ENCODE assay signal across 10 mouse cellular contexts in genomic region chr17:49690607-49691454, GRCm38 (mm10).
DNase-seq lines count a peak whose midpoint lies in the region; ATAC-seq and TF ChIP-seq lines count a peak whose summit lies in the region.
"Had no signal": no experiment of that assay in that cellular context is flagged by ENCODE, and none has a peak within 500 bp of the region (broad histone marks: within the 10 kb centered on the region; RNA-seq: fewer than 3 reads in every experiment).

No protein-coding gene starts in this region.

- in situ Hi-C loops in CH12.LX (cut with MboI; ENCODE audit: low pct_ligation_motif_present, low pct_unique_long_range_greater_than_20kb, low sequenced_read_pairs) = no loop called here

- dilution Hi-C loops in CH12.LX (cut with MboI; ENCODE audit: extremely low pct_ligation_motif_present, extremely low pct_unique_long_range_greater_than_20kb, low sequenced_read_pairs) = no loop called here

- H3K4me1 ChIP-seq in hindbrain, embryonic 14.5 days (replicated peaks; ENCODE audit: control insufficient read depth, insufficient read depth, low read length) = no peaks in the 10 kb centered on the region
- H3K4me1 ChIP-seq in hindbrain, embryonic 16.5 days (ENCODE audit: control insufficient read depth, insufficient read depth, low read depth, low read length) = no peaks in the 10 kb centered on the region
- no peaks in the 10 kb centered on the region for H3K4me1 ChIP-seq in CH12.LX (ENCODE audit: control insufficient read depth in 1 of 2, insufficient read depth in 2 of 2)
- H3K4me1 ChIP-seq in intestine, embryonic 14.5 days (replicated peaks; ENCODE audit: control insufficient read depth, insufficient read depth, low read length) = peaks cover 7% of the 10 kb centered on the region; the same call in 1 of the 2 replicates

- no peak overlapping the region for H3K4me3 ChIP-seq in hindbrain, embryonic 14.5 days (replicated peaks; ENCODE audit: low read length)
- no peak overlapping the region for H3K4me3 ChIP-seq in hindbrain, embryonic 16.5 days (ENCODE audit: low read length)
- no peak overlapping the region for H3K4me3 ChIP-seq in CH12.LX (replicated peaks in 1 of 3; ENCODE audit: low read depth in 2 of 3, low read length in 2 of 3, poor library complexity in 1 of 3)
- no peak overlapping the region for H3K4me3 ChIP-seq in intestine, embryonic 14.5 days (ENCODE audit: low read depth, low read length)

- H3K4me2 ChIP-seq in hindbrain, embryonic 14.5 days (replicated peaks) = no peak overlapping the region
- no peak overlapping the region for H3K4me2 ChIP-seq in hindbrain, embryonic 16.5 days (ENCODE audit: low read length)
- no peak overlapping the region for H3K4me2 ChIP-seq in CH12.LX (ENCODE audit: insufficient read depth, low read depth, poor library complexity, severe bottlenecking)
- no peak overlapping the region for H3K4me2 ChIP-seq in intestine, embryonic 14.5 days (ENCODE audit: low read length)

- peak; percentile 45 for DNase-seq in hindbrain, embryonic 14.5 days (ENCODE audit: low spot score)
- DNase-seq in CH12.LX (ENCODE audit: extremely low read depth) (peak; percentile 8), R1 (ENCODE audit: low read depth, low spot score) (peak; percentile 36)
- no peak for DNase-seq in intestine, embryonic 14.5 days (ENCODE audit: low spot score)
- no peak for DNase-seq in layer of hippocampus, adult 11-12 months (ENCODE audit: low spot score)
- DNase-seq in spleen, adult 18-20 months = no peak
- DNase-seq: gastrocnemius, postnatal 14 days had no signal

- no peaks in the 10 kb centered on the region for H3K36me3 ChIP-seq in hindbrain, embryonic 14.5 days (replicated peaks; ENCODE audit: control insufficient read depth, insufficient read depth)
- H3K36me3 ChIP-seq in hindbrain, embryonic 16.5 days (ENCODE audit: control insufficient read depth, insufficient read depth, low read length) = no peaks in the 10 kb centered on the region
- no peaks in the 10 kb centered on the region for H3K36me3 ChIP-seq in CH12.LX (replicated peaks in 1 of 2; ENCODE audit: control insufficient read depth in 1 of 2, insufficient read depth in 1 of 2, low read length in 1 of 2)
- H3K36me3 ChIP-seq in intestine, embryonic 14.5 days (ENCODE audit: control insufficient read depth, insufficient read depth, low read length) = no peaks in the 10 kb centered on the region

- no peak for ATAC-seq in hindbrain, embryonic 14.5 days (ENCODE audit: low FRiP score)
- no peak for ATAC-seq in hindbrain, embryonic 16.5 days
- ATAC-seq in intestine, embryonic 14.5 days (replicated peaks; ENCODE audit: low FRiP score, low TSS enrichment, low read depth) = 0 out of 2 replicates have a peak, but pooled peaks have one; percentile 70
- no peak for ATAC-seq in megakaryocyte, adult 5-6 weeks (ENCODE audit: poor library complexity, severe bottlenecking)

- no peaks in the 10 kb centered on the region for H3K9me3 ChIP-seq in hindbrain, embryonic 14.5 days (ENCODE audit: control insufficient read depth, low read length)
- H3K9me3 ChIP-seq in hindbrain, embryonic 16.5 days (ENCODE audit: control insufficient read depth, low read length) = no peaks in the 10 kb centered on the region
- H3K9me3 ChIP-seq in CH12.LX (replicated peaks; ENCODE audit: low read length) = no peaks in the 10 kb centered on the region
- no peaks in the 10 kb centered on the region for H3K9me3 ChIP-seq in intestine, embryonic 14.5 days (ENCODE audit: control insufficient read depth, low read length)

- no peaks in the 10 kb centered on the region for H3K79me2 ChIP-seq in CH12.LX (replicated peaks; ENCODE audit: control insufficient read depth, extremely low read depth, insufficient read depth, poor library complexity, severe bottlenecking)

- WGBS in hindbrain, embryonic 14.5 days = 46% methylated on average over 10 of the region's 10 CpGs
- WGBS in hindbrain, embryonic 16.5 days = 45% methylated on average over 10 of the region's 10 CpGs
- WGBS in intestine, embryonic 14.5 days = 51% methylated on average over 10 of the region's 10 CpGs

- TF ChIP-seq EP300 in CH12.LX (IDR thresholded peaks at IDR 0.05; ENCODE audit: low read length) = no peak

- no peak overlapping the region for H3K27ac ChIP-seq in hindbrain, embryonic 14.5 days
- no peak overlapping the region for H3K27ac ChIP-seq in hindbrain, embryonic 16.5 days (ENCODE audit: low read depth, low read length)
- no peak overlapping the region for H3K27ac ChIP-seq in CH12.LX (ENCODE audit: insufficient read depth, low read depth)
- peak overlapping the region; percentile 0; the same call in 1 of the 2 replicates for H3K27ac ChIP-seq in intestine, embryonic 14.5 days (ENCODE audit: low read depth)
- H3K27ac ChIP-seq: macrophage had no signal

- TF ChIP-seq RAD21 in CH12.LX (IDR thresholded peaks at IDR 0.05; ENCODE audit: low read depth, low read length) = no peak

- no peak for TF ChIP-seq POLR2A in CH12.LX (IDR thresholded peaks at IDR 0.05; ENCODE audit: low read depth, low read length)

- TF ChIP-seq CTCF in CH12.LX (conservative IDR thresholded peaks at IDR 0.05 in 1 of 2, IDR thresholded peaks at IDR 0.05 in 1 of 2; ENCODE audit: low read depth in 2 of 2, low read length in 2 of 2) = no peak

- no peak overlapping the region for H3K9ac ChIP-seq in hindbrain, embryonic 14.5 days
- H3K9ac ChIP-seq in hindbrain, embryonic 16.5 days (ENCODE audit: low read depth, low read length) = no peak overlapping the region
- no peak overlapping the region for H3K9ac ChIP-seq in CH12.LX (ENCODE audit: insufficient read depth, low read depth)
- H3K9ac ChIP-seq in intestine, embryonic 14.5 days (ENCODE audit: low read length) = no peak overlapping the region

- H3K27me3 ChIP-seq in hindbrain, embryonic 14.5 days (ENCODE audit: control insufficient read depth, insufficient read depth, low read length) = no peaks in the 10 kb centered on the region
- H3K27me3 ChIP-seq in hindbrain, embryonic 16.5 days (replicated peaks; ENCODE audit: control insufficient read depth, insufficient read depth, low read length) = no peaks in the 10 kb centered on the region
- peaks cover 33% of the 10 kb centered on the region for H3K27me3 ChIP-seq in CH12.LX (replicated peaks)
- no peaks in the 10 kb centered on the region for H3K27me3 ChIP-seq in intestine, embryonic 14.5 days (replicated peaks; ENCODE audit: control insufficient read depth, insufficient read depth, low read length)

TF ChIP-seq in CH12.LX, 34 proteins besides CTCF, POLR2A, EP300 and RAD21:
- TF ChIP-seq CHD1 (IDR thresholded peaks at IDR 0.05; ENCODE audit: low read depth, low read length) (no peak), MAFK (IDR thresholded peaks at IDR 0.05; ENCODE audit: insufficient replicate concordance, low read length) (no peak), ZC3H11A (IDR thresholded peaks at IDR 0.05; ENCODE audit: low read depth, low read length) (no peak), MAZ (IDR thresholded peaks at IDR 0.05; ENCODE audit: low read depth, low read length) (no peak), ZNF384 (IDR thresholded peaks at IDR 0.05; ENCODE audit: low read depth, low read length) (no peak), KAT2A (IDR thresholded peaks at IDR 0.05; ENCODE audit: insufficient replicate concordance, low read length) (no peak), MXI1 (IDR thresholded peaks at IDR 0.05; ENCODE audit: low read depth, low read length) (no peak), ETS1 (conservative IDR thresholded peaks at IDR 0.05; ENCODE audit: low read depth, low read length) (no peak), GABPA (IDR thresholded peaks at IDR 0.05; ENCODE audit: insufficient replicate concordance, low read depth, low read length) (no peak), UBTF (IDR thresholded peaks at IDR 0.05; ENCODE audit: low read depth, low read length) (no peak), SMC3 (IDR thresholded peaks at IDR 0.05; ENCODE audit: low read depth, low read length) (no peak), TBP (conservative IDR thresholded peaks at IDR 0.05; ENCODE audit: low read depth, low read length) (no peak), HCFC1 (IDR thresholded peaks at IDR 0.05; ENCODE audit: low read depth, low read length) (no peak), IRF4 (IDR thresholded peaks at IDR 0.05; ENCODE audit: low read depth, low read length) (no peak), JUND (conservative IDR thresholded peaks at IDR 0.05; ENCODE audit: low read depth, low read length) (no peak), MEF2A (IDR thresholded peaks at IDR 0.05; ENCODE audit: borderline replicate concordance, low read depth, low read length) (no peak), USF1 (IDR thresholded peaks at IDR 0.05; ENCODE audit: low read depth, low read length) (no peak), E2F4 (IDR thresholded peaks at IDR 0.05; ENCODE audit: insufficient replicate concordance, low read depth, low read length) (no peak)

Comparison
In these comparisons a context has a peak if more than half of its experiments do, and no peak if none do; other contexts are left out.
1. DNase-seq: peak in hindbrain, embryonic 14.5 days (single experiment), CH12.LX (single experiment) and R1 (single experiment); none in intestine, embryonic 14.5 days (single experiment), layer of hippocampus, adult 11-12 months (single experiment) and spleen, adult 18-20 months (0 of 2).